Mouse (Mus musculus) Patski (cell line): ENCODE measurements at regions not wholly inside any gene's neighbourhood (a gene's known extent, or its start where the extent isn't known, plus 50 kb on each side); places are given as distances from the start of the nearest gene placed in this dataset.

ENCODE experiments used
- ATAC-seq: fragments of 100-300 bp; one replicate; pipeline ENCODE4 v1.8.0; 2021
- CTCF ChIA-PET: fragments of 350-600 bp; sonication (Branson Sonifier 250); formaldehyde crosslinking; loops from one replicate; lab custom pipeline; 2022; ENCODE audit warnings: inconsistent platforms; lab: Charles Lee
- POLR2A ChIA-PET: fragments of 350-600 bp; sonication (Branson Sonifier 250); formaldehyde crosslinking; loops from one replicate; lab custom pipeline; 2022; ENCODE audit warnings: antibody characterized with exemption, inconsistent platforms; lab: Charles Lee
- DNase-seq: peaks from one replicate; pipeline ENCODE4 v3.0.0-alpha.2; 2011; ENCODE audit warnings: low read depth, low spot score
- H3K27me3 ChIP-seq: fragments of 371-371 bp; one replicate; pipeline ENCODE4 v1.5.1; 2021
- CTCF ChIP-seq: fragments of 100-300 bp; IDR thresholded peaks from one replicate; pipeline ENCODE4 v1.5.1; 2021
- in situ Hi-C: fragments of 300-500 bp; cut with MboI; formaldehyde crosslinking; loops from 3 replicates; pipeline ENCODE4 v1.11.1; 2018; ENCODE audit warnings: low pct_unique_long_range_greater_than_20kb, mixed read lengths

DNA sequence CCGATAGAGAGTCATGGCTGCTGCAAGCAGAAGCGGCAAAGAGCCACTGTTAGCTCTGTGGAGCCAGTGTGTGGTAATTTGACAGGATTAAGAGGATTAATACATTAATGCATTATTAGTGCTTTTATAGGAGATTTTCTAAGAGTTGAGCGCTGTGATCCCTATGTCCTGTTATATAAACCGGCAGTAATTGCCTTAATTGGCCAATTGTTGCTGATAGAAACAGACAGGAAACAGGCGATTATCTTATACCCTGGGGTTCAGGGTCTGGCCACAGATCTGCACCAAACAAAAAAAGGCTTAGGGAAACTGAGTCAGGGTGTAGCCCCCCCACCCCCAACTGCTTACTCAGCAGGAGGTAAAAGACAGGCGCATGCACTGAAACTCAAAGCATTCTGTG is 436.7 kb downstream of the Cdk5rap2 start:
- no peak for TF ChIP-seq CTCF
- in situ Hi-C loops = no loop called here
- CTCF ChIA-PET = no interaction called here
- H3K27me3 ChIP-seq = no peaks in the 10 kb centered on the region
- no peak for ATAC-seq
- DNase-seq = no peak
- POLR2A ChIA-PET = no interaction called here

DNA sequence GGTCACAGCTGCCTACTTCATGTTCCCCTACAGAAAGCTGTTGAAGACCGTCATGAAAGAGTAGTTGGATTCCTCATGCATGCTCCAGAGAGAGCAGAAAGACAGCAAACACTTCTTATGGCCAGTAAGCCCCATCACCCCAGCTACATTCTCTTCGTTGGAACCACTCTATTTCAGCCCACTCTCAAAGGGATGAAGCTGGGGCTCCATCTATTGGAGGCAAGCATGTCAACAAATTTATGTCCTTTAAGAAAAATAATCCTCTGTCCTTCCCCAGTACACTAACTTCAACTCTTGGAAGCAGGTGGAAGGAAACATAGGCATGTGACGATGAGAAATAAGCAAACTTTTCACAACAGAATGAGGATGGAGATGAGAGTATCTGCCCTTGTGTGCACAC is 438.5 kb downstream of the Cdk5rap2 start:
- no peaks in the 10 kb centered on the region for H3K27me3 ChIP-seq
- ChIA-PET CTCF (no interaction called here), POLR2A (interaction anchor here (0.7 kb wide), 1 partner anchor 120 kb away, joined by 3 read pairs; no protein-coding TSS in a partner anchor)
- DNase-seq (no peak), ATAC-seq (no peak)
- in situ Hi-C loops = no loop called here
- TF ChIP-seq CTCF = no peak

DNA sequence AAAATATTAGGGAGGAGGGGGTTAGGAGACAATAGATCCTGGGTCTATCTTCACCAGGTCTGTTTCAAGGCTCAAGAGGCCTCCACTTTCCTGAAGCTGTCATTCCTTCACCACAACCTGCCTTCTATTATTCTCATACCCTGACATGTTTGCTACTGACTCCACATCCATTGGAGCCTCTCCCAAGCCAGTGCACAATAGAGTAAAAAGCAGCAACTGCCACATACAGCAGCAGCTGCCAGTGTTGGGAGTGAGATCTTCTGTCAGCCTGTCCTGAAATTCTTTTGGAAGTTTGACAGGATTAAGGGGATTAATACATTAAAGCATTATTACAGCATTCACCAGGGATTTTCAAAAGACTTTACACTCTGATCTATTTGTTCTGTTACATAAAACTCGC is 441.8 kb downstream of the Cdk5rap2 start:
- DNase-seq = no peak
- CTCF ChIA-PET = no interaction called here
- in situ Hi-C loops = no loop called here
- TF ChIP-seq CTCF = no peak
- no peak for ATAC-seq
- POLR2A ChIA-PET = no interaction called here
- H3K27me3 ChIP-seq = no peaks in the 10 kb centered on the region
